Mouse (Mus musculus) heart, postnatal 4 days (tissue): ENCODE data around the gene Lrrc36. TPM values are rescaled to one million over a fixed set of nuclear protein-coding genes. Genes with fewer than 3 reads are reported as not detected.
A peak's percentile ranks its signal among the peaks of the same experiment; 100 is the strongest.

Experiments used
- DNase-seq: peaks from one replicate; pipeline ENCODE4 v3.0.0; 2021
- total RNA-seq, 2 experiments: library from RNA; stranded (reverse); gene quantifications; 2 replicates each; pipeline ENCODE4 v1.2.3; 2021

Lrrc36 gene
- total RNA-seq, 2 experiments from 2014 or later: 0.50 to 0.93 TPM

DNA sequence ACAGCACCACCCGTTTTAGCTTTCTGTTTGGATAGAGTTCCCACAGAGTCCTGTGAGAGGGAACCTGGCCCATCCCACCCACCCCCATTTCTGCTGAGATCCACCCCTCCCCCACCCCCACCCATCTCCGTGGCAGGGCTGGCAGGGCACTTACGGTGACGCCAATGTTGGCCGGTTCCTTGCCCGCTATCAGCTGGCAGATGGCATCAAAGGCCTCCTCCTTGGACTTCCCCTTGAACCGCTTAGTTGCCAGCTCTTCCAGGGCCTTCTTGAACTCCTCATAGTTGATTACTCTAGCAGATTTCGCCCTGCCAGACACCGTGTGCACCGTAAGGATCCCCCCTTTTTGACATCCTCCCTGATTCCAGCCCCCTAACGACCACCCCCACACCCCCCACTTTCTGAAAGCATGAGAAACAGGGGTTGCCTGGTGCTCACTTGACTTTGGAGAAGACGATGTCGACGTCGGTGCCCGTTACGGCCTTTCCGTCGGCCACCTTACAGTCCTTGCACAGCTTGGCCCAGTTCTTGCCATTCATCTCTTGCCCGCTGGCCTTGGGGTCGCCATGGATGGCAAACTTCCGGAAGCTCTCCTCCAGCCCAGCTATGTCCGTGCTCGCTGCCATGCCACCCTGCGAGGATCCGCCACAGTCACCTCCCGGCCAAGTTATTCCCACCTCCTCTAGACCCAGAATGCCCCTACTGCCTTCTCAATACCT is 54.8 kb downstream of the Lrrc36 start:
- DNase-seq: no peak

GRCm38 (mm10) chr8:105469041-105469695 is 55.8 kb downstream of the Lrrc36 start:
- peak; percentile 57 for DNase-seq

GRCm38 (mm10) chr8:105469816-105470215 is 56.4 kb downstream of the Lrrc36 start:
- no peak for DNase-seq

GRCm38 (mm10) chr8:105470262-105470661 is 56.9 kb downstream of the Lrrc36 start:
- DNase-seq: no peak

DNA sequence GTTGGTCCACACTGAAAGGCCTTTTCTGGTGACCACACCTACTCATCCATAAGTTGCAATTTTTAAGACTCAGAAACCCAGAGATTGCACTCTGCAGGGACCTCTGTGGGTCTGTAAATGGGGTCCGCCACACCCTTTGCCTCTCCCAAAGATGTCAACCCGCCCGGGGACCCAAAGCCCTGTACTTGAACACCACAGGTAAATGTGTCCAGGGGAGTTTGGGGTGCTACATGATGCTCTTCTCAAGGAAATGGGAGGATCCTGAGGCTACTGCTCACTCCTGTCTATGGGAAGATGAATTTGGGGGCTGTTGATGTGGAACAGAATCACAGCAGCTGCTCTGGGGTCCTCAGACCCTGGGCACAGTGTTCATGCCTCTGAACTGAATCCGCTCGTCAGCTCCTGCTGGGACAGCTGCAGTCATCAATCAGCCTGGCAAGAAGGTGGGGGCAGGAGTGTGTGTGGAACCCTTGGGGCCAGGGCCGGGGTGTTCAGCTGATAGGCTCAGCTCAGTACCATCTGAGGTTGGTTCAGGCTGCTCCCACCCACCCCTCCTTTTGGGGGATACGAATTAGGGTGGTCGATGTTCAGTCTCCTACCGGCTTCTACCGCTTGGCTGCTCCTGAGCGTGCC is 57.4 kb downstream of the Lrrc36 start:
- DNase-seq: no peak

DNA sequence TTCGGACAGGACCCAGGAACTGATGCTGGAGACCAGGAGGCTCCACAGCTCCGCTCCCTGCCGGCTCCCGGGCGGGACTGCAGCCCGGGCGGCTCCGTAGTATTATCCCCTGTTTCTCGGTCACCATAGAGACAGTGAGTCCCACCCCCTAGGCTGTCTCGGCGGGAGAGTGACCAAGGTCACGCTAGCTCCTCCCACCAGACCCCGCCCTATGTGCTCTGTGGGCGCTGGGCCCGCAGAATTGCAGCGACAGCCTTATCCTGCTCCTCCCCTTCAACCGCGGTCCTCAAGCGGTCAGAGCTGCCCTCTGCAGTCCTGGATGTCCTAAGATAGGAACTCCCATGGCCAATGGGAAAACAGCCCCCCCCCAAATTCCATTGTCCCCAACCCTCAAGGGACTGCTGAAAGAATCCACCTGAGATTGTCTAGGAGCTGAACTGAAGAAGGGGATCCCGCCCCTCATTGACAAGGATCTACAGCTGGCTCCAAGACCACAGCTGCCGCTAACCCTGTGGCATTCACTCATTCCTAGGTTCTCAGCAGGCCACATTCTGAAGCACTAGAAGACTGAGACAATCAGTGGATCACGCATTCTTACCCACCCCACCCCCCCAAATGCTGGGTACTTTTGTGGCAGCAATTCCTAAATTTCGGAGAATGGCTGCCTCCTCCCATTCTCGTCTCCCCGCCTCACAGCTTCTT is 58.1 kb downstream of the Lrrc36 start, which contains the start of gene Tppp3:
Tppp3 (minus strand) TSS at position 213 of the 702 bp plus-strand sequence.
- peak; percentile 98 for DNase-seq

DNA sequence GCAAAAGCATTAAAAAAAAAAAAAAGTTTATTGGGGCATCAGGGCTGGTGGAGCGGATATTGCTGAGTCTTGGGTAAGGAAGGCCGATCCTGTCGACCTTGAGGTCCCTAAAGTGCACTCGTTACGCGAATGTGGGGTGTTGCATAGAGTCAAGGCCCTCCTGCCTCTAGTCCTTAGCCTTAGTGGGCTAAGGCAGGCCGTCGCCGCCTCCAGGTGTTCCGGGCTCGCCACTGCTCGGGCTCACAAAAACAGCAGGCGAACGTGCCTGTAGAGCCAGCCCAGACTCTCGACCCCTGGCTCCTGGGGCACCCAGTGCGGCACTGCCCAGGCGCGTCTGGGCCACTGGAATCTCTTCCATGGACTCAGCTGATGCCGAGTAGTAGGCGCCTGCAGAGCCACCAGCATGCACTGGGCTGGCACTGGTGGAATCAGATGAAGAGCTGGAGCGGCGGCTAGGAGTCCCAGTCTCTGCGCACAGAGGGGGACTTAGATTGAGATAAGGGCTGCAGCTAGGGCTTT is 59.1 kb downstream of the Lrrc36 start:
- DNase-seq: no peak

DNA sequence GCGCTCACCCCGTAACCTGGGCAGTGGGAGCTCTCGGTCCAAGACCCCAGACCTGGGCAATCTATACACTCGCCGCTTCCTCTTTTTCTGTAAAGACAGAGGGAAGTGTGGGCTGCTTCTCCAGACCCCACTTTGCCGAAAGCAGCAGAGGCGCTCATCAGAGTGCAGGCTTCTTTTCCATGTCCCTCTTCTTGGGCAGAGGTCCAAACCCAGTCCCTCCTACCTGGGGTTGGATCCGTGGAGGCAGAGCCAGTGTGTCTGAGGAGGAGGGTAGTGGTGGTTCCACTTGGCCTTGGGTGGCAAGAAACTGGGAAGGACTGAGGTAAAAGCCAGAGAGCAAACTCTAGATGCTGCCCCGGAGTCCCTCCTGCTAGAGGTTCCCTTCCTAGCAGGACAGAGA is 59.6 kb downstream of the Lrrc36 start:
- DNase-seq: no peak

DNA sequence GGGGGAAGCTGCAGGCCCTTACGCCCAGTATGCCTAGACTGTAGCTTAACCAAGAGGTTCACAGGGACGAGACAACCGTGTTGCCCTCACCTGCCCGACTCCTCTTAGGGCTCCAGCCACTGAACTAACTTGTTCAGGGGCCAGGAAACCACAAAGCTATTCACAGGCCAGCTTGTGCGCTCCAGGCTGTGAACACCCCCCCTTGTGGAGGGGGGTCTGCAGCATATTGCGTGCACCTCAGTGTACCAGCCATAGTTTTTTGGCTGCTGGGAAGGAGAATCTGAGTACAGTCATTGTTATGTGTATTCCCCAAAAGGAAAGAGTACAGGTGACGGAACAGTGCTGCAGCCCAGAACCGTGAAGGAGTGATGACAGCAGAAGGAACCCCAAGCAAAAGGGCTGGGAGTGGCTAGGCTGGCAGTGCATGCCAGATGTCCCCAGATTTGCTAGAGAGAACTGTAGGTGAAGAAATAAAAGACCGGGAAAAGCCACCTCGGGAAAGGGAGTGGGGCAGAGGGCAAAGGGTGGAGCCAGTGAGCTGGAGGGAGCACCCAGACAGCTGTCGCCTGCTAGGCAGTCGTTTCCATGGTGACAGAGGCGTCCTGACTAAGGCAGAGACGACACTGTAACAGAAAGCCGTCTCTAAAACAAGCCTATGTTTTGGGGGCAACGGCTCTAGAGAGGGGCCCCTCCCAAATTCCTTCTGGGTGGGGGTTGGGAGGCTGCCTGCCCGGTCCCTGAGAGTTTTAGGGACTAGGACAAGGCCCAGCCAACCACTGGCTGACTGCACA is 60.6 kb downstream of the Lrrc36 start:
- DNase-seq: peak; percentile 80

DNA sequence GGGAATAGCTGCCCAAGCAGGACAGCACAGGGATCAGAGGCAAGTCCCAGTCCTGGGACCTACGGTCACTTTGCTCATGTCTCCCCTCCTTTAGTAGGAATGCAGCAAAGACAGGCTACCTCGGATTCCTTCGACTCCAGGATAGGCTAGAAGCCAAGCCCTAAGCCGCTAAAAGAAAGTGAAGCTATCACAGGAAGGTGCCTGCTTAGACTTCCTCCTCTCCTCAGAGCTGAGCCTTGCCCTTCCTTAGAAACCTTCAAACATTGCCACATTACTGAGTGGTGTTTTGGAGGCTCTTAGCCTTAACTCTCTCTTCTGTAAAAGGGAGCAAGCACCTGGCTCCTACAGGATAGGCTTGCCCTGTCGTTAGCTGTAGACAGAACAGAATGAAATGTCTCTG is 61.3 kb downstream of the Lrrc36 start:
- DNase-seq: no peak

- DNase-seq: peak; percentile 77
These were observed 61.9 kb downstream of the Lrrc36 start for GRCm38 (mm10) chr8:105475254-105475653.

GRCm38 (mm10) chr8:105475742-105476141 is 62.4 kb downstream of the Lrrc36 start:
- DNase-seq: no peak

- no peak for DNase-seq
These were observed 62.8 kb downstream of the Lrrc36 start for GRCm38 (mm10) chr8:105476161-105476560.

GRCm38 (mm10) chr8:105476628-105477413 is 63.5 kb downstream of the Lrrc36 start:
- peak; percentile 80 for DNase-seq

GRCm38 (mm10) chr8:105477792-105478191 is 64.4 kb downstream of the Lrrc36 start:
- no peak for DNase-seq

GRCm38 (mm10) chr8:105481013-105481412 is 67.6 kb downstream of the Lrrc36 start:
- DNase-seq: no peak

DNA sequence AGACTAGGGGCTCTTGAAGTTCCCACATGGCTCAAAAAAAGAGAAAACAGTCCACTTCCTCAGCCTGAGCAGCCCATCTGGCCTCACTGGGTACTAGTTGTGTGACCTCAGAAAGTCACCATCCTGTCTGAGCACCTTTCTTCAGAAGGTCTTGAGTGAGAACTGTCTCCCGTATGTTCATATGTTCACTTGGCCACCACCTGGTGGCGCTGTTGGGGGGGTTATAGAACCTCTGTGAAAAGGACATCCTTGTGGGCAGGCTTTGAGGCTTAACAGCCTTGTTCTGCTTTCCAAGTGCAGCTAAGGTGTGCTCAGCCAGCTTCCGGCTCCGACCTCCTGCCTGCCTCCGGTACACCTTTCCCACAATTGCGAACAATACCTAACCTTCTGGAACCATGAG is 68.1 kb downstream of the Lrrc36 start:
- DNase-seq: peak; percentile 49

DNA sequence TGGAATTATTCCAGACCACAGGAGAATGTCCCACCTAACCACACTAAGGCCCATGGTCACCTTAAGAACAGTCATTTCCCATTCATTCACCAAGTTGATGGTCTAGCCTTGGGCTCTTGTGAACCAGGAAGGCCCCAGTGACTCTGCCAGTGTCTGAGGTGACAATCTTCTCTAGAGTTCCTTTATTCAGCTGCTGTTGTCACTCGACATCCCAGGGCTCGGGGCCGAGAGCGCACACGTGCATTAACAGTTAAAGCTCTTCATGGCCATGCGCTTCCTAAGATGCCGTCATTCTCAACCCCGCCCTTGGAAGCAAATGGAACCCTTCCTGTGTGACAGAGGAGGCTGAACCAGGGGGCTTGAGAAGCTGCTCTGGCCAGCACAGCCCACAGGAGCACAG is 68.8 kb downstream of the Lrrc36 start:
- DNase-seq: no peak

- DNase-seq: peak; percentile 81
These were observed 70.0 kb downstream of the Lrrc36 start for GRCm38 (mm10) chr8:105483212-105484029.

DNA sequence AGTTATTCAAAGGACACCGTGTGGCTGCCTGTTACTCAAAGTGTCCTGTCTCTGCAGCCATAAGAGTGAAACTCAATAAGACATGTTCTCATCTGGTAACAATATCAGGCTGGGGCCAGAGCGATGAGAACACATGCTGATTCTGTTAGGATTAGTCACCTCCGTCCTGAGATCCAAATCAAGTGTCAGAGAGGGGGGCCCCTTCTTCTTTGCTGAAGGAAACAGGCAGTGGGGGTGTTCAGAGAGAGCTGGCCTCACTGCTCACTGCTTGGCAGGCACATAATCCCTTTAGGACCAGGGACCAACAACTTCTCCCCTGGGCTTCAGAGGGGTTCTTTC is 70.6 kb downstream of the Lrrc36 start:
- no peak for DNase-seq
